Mouse (Mus musculus) ES-Bruce4 (cell line): ENCODE data around the gene Olfr480.

Source experiments
- CTCF ChIP-seq: IDR thresholded peaks from one replicate; pipeline ENCODE4 v1.8.1; 2011; ENCODE audit warnings: low read depth, low read length
- EP300 ChIP-seq: IDR thresholded peaks from 2 replicates; pipeline ENCODE4 v1.6.1; 2011; ENCODE audit warnings: low read depth, low read length; ENCODE audit not compliant: insufficient read depth
- POLR2A ChIP-seq: IDR thresholded peaks from one replicate; pipeline ENCODE4 v1.8.1; 2011; ENCODE audit warnings: low read length; ENCODE audit not compliant: insufficient read depth

DNA sequence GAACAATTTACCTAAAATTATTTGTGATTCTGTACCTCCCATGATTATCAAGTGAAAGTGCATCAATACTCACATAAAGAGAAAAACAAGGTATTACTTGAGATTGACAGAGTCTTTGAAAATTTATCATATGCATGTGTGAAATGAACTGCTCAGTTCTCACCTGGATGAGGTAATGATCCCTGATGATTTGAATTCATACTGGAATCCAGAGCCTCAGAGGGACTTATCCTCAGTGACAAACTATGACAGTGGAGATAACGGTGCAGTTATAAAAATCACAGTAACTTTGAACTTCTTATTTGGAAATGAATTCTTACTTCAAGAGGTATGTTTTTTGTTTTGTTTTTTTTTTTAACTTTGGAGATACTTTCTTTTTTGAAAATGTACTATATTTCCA, 33.4 kb upstream of the Olfr480 start, which contains the start of gene Olfr483:
- TF ChIP-seq EP300 (no peak), POLR2A (no peak), CTCF (no peak)
